Mouse (Mus musculus): Measurements from ENCODE around the gene Hoxb4. TPM values are rescaled to one million over a fixed set of nuclear protein-coding genes. Genes with fewer than 3 reads are reported as not detected.

The Hoxb4 gene
- 7.5 and 8.7 TPM in 2 replicates for polyA plus RNA-seq (2015; fragmentation: Nextera tagmentation; extraction: Ambion mirVana)

DNA sequence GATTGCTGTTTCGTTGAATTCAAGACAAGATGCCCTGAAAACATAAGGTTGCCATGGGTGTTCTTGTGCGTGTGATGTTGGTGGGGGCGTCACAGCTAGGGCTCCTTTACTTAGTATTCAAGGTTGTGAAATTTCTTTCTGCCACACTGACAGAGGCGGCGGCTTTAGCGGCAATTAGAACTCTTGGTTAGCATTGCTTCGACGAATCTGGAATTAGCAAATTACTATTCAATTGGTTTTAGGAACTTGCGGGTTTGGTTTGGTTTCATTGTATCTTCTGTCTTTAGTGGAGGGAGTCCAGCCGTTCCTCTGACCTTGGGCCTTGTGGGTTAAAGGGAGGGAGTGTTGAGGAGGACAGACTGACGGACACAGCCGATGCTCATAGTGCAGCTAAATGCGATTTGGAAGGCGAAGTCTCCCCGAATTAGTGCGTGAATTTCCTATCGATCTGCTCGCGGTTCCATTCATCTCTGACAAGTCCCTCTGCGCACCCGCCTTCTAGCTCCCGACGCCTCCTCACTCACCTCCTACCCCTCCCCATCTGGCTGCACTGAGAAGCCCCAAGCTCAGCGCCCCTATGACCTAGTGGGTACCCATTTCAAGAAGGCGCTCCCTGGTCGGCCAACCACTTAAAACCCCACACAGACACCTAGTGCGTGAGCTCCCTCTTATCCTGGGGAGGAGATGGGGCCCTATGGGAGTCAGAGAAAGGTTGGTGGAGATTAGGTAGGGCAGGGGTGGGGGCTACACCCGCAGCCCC is at the start of gene Hoxb4:
Gene Hoxb4 (plus strand): TSS at position 660 of the 760 bp plus-strand sequence.
- Histone ChIP-seq H3K4me3 (peak within 1 kb of the TSS; percentile 99), H3K4me2 (peak within 1 kb of the TSS; percentile 96), H3K9me3 (no peaks in the 10 kb centered on the region), H3K4me1 (replicated peaks) (peaks cover 89% of the 10 kb centered on the region), H3K36me3 (peaks cover 7% of the 10 kb centered on the region; the same call in 1 of the 2 replicates), H3K27me3 (no peaks in the 10 kb centered on the region), H3K27ac (replicated peaks) (peak within 1 kb of the TSS; percentile 100), H3K9ac (peak within 1 kb of the TSS; percentile 100)
- 1% methylated on average over 28 of the region's 28 CpGs for WGBS
- 0 out of 2 replicates have a peak, but pooled peaks have one; percentile 3 for ATAC-seq (ENCODE audit: low read depth)

DNA sequence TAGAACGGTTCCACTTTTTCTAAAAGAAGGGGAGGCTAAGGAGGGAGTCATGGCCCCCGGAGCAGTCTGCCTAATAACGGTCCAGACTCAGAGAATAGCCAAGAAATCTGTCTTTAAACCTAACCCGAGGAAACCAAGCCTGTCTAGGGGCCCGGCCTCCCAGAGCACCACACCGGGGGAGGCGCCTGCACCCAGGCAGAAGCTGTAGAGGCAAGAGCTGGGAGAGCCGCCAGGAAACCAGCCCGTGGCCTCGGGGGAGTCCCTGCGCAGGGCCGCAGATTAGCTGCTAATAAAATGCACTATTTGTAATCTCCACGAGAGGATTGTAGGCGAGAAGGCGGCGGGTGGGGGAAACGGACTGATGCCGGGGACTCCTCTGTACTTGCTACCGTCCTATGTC is 48.2 kb upstream of the Hoxb4 start:
- no peaks in the 10 kb centered on the region for H3K9me3 ChIP-seq
- H3K36me3 ChIP-seq = 0 out of 2 replicates have a peak, but pooled peaks cover 2% of the 10 kb centered on the region
- peaks cover 83% of the 10 kb centered on the region for H3K4me1 ChIP-seq (replicated peaks)
- H3K4me2 ChIP-seq = peak overlapping the region; percentile 96
- ATAC-seq (ENCODE audit: low read depth) = peak; percentile 40
- H3K27me3 ChIP-seq = peaks cover 14% of the 10 kb centered on the region
- peak overlapping the region; percentile 100 for H3K9ac ChIP-seq
- WGBS = under 1% methylated on average over 19 of the region's 19 CpGs
- H3K27ac ChIP-seq (replicated peaks) = peak overlapping the region; percentile 100
- H3K4me3 ChIP-seq = peak overlapping the region; percentile 99

- ATAC-seq (ENCODE audit: low read depth) = peak; percentile 78
- H3K9ac ChIP-seq = peak within 1 kb of the TSS; percentile 100
- peaks cover 83% of the 10 kb centered on the region for H3K4me1 ChIP-seq (replicated peaks)
- no peaks in the 10 kb centered on the region for H3K36me3 ChIP-seq
- H3K4me3 ChIP-seq = peak within 1 kb of the TSS; percentile 99
- under 1% methylated on average over 40 of the region's 40 CpGs for WGBS
- H3K27ac ChIP-seq (replicated peaks) = peak within 1 kb of the TSS; percentile 100
- peaks cover 7% of the 10 kb centered on the region for H3K27me3 ChIP-seq
- H3K4me2 ChIP-seq = peak within 1 kb of the TSS; percentile 96
- no peaks in the 10 kb centered on the region for H3K9me3 ChIP-seq
Measured at GRCm38 (mm10) chr11:96270996-96271540, 47.0 kb upstream of the Hoxb4 start, which contains the start of gene Hoxb9. TSS of gene Hoxb9 (plus strand) at chr11:96271457.

DNA sequence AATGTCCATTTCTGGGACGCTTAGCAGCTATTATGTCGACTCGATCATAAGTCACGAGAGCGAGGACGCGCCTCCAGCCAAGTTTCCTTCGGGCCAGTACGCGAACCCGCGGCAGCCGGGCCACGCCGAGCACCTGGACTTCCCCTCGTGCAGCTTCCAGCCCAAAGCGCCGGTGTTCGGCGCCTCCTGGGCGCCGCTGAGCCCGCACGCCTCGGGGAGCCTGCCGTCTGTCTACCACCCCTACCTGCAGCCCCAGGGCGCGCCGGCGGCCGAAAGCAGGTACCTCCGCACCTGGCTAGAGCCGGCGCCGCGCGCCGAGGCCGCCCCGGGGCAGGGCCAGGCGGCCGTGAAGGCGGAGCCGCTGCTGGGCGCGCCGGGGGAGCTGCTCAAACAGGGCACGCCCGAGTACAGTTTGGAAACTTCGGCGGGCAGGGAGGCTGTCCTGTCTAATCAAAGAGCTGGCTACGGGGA is 46.5 kb upstream of the Hoxb4 start:
- peak overlapping the region; percentile 96 for H3K4me2 ChIP-seq
- H3K4me3 ChIP-seq = peak overlapping the region; percentile 99
- peaks cover 5% of the 10 kb centered on the region for H3K27me3 ChIP-seq
- peaks cover 83% of the 10 kb centered on the region for H3K4me1 ChIP-seq (replicated peaks)
- no peaks in the 10 kb centered on the region for H3K9me3 ChIP-seq
- peak overlapping the region; percentile 100 for H3K27ac ChIP-seq (replicated peaks)
- under 1% methylated on average over 52 of the region's 52 CpGs for WGBS
- H3K9ac ChIP-seq = peak overlapping the region; percentile 100
- no peaks in the 10 kb centered on the region for H3K36me3 ChIP-seq
- peak; percentile 7; the same call in 1 of the 2 replicates for ATAC-seq (ENCODE audit: low read depth)

- Histone ChIP-seq H3K4me2 (peak overlapping the region; percentile 96), H3K27me3 (no peaks in the 10 kb centered on the region; the same call in 1 of the 2 replicates), H3K9me3 (no peaks in the 10 kb centered on the region), H3K4me1 (replicated peaks) (peaks cover 84% of the 10 kb centered on the region), H3K4me3 (peak overlapping the region; percentile 99), H3K9ac (peak overlapping the region; percentile 100), H3K36me3 (no peaks in the 10 kb centered on the region), H3K27ac (replicated peaks) (peak overlapping the region; percentile 100)
- peak; percentile 29 for ATAC-seq (ENCODE audit: low read depth)
- WGBS = under 1% methylated on average over 48 of the region's 58 CpGs
Measured at GRCm38 (mm10) chr11:96272024-96272921, 45.8 kb upstream of the Hoxb4 start.

- ATAC-seq (ENCODE audit: low read depth) = no peak
- Histone ChIP-seq H3K27ac (replicated peaks) (peak overlapping the region; percentile 100), H3K27me3 (no peaks in the 10 kb centered on the region), H3K9me3 (no peaks in the 10 kb centered on the region), H3K4me2 (peak overlapping the region; percentile 96), H3K4me3 (peak overlapping the region; percentile 99), H3K9ac (peak overlapping the region; percentile 100), H3K36me3 (no peaks in the 10 kb centered on the region), H3K4me1 (replicated peaks) (peaks cover 88% of the 10 kb centered on the region)
- 5% methylated on average over 10 of the region's 10 CpGs for WGBS
Measured at GRCm38 (mm10) chr11:96274428-96274827, 43.6 kb upstream of the Hoxb4 start.

DNA sequence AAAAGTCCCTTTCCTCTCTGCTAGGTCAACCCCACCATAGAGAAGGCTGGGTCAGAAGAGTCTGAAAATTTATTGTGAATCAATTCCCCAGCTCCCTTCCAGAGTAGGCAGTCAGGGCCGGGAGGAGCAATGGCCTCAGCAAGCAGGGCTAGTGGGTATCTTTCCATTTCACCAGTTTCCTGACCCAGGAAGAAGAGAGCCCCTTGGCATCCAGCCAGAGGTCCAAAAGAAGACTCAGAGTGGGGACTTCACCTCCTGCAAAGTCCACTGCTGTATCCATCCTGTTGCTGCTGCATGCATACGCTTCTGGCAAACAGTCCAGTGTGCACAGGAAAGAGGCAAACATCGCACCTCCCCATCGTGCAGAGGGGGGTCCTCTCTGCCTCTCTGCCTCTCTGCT is 42.2 kb upstream of the Hoxb4 start:
- Histone ChIP-seq H3K9me3 (no peaks in the 10 kb centered on the region), H3K36me3 (no peaks in the 10 kb centered on the region), H3K4me2 (peak overlapping the region; percentile 96), H3K4me1 (replicated peaks) (peaks cover 87% of the 10 kb centered on the region), H3K9ac (peak overlapping the region; percentile 100), H3K27ac (replicated peaks) (peak overlapping the region; percentile 100), H3K27me3 (no peaks in the 10 kb centered on the region), H3K4me3 (peak overlapping the region; percentile 99)
- 10% methylated on average over 4 of the region's 4 CpGs for WGBS
- no peak for ATAC-seq (ENCODE audit: low read depth)

GRCm38 (mm10) chr11:96277151-96278044 is 40.7 kb upstream of the Hoxb4 start:
- H3K4me1 ChIP-seq (replicated peaks) = peaks cover 90% of the 10 kb centered on the region
- H3K4me3 ChIP-seq = peak overlapping the region; percentile 99
- H3K9me3 ChIP-seq = no peaks in the 10 kb centered on the region
- peak overlapping the region; percentile 100 for H3K27ac ChIP-seq (replicated peaks)
- ATAC-seq (ENCODE audit: low read depth) = no peak
- peak overlapping the region; percentile 96 for H3K4me2 ChIP-seq
- H3K9ac ChIP-seq = peak overlapping the region; percentile 100
- H3K27me3 ChIP-seq = no peaks in the 10 kb centered on the region
- 1% methylated on average over 35 of the region's 35 CpGs for WGBS
- H3K36me3 ChIP-seq = no peaks in the 10 kb centered on the region

DNA sequence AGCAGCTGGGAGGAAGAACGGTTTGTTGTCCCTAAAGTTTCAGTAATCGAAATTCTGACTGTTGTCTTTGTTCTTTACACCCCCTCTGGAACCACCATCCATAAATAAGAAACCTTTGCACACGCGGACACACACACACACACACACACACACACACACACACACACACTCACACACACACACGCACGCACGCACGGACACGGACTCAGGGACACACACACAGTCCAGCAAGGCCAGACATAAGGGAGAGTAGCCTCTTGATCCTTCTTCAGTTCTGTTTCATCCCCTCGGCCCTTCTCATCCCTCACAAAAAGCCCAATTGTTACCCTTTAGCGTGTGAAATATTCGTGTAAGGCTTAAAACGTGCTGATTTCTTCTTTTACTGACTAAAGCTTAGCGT is 39.7 kb upstream of the Hoxb4 start:
- no peaks in the 10 kb centered on the region for H3K27me3 ChIP-seq
- peak overlapping the region; percentile 99 for H3K4me3 ChIP-seq
- H3K27ac ChIP-seq (replicated peaks) = peak overlapping the region; percentile 100
- H3K36me3 ChIP-seq = no peaks in the 10 kb centered on the region
- H3K9me3 ChIP-seq = no peaks in the 10 kb centered on the region
- H3K4me1 ChIP-seq (replicated peaks) = peaks cover 81% of the 10 kb centered on the region
- H3K9ac ChIP-seq = peak overlapping the region; percentile 100
- peak overlapping the region; percentile 96 for H3K4me2 ChIP-seq
- ATAC-seq (ENCODE audit: low read depth) = no peak
- 1% methylated on average over 14 of the region's 14 CpGs for WGBS

- peak overlapping the region; percentile 100 for H3K9ac ChIP-seq
- peak overlapping the region; percentile 96 for H3K4me2 ChIP-seq
- no peaks in the 10 kb centered on the region for H3K9me3 ChIP-seq
- peak; percentile 60 for ATAC-seq (ENCODE audit: low read depth)
- 0% methylated on average over 9 of the region's 9 CpGs for WGBS
- peaks cover 77% of the 10 kb centered on the region for H3K4me1 ChIP-seq (replicated peaks)
- peak overlapping the region; percentile 100 for H3K27ac ChIP-seq (replicated peaks)
- H3K36me3 ChIP-seq = no peaks in the 10 kb centered on the region
- H3K4me3 ChIP-seq = peak overlapping the region; percentile 99
- no peaks in the 10 kb centered on the region for H3K27me3 ChIP-seq
Measured at GRCm38 (mm10) chr11:96278773-96279172, 39.3 kb upstream of the Hoxb4 start.

Measured in neural tube, embryonic 13.5 days (tissue).